Mouse (Mus musculus) gastrocnemius, adult 2 months (tissue): ENCODE data around the gene Dnmt3c. TPM values are rescaled to one million over a fixed set of nuclear protein-coding genes. Genes with fewer than 3 reads are reported as not detected.
"Not testable (repeated sequence)": the region's sequence is repeated elsewhere in the genome, so short reads cannot be mapped to it uniquely, and the experiment has no call there.

ENCODE experiments used
- DNase-seq: peaks from one replicate; pipeline ENCODE4 v3.0.0; 2022
- H3K27ac ChIP-seq: fragments of 200-600 bp; 2 replicates; pipeline ENCODE4 v1.8.1; 2022; ENCODE audit warnings: mild to moderate bottlenecking
- H3K4me3 ChIP-seq: fragments of 200-600 bp; 2 replicates; pipeline ENCODE4 v1.8.1; 2022; ENCODE audit warnings: mild to moderate bottlenecking, moderate library complexity
- CTCF ChIP-seq: fragments of 200-600 bp; IDR thresholded peaks from 2 replicates; pipeline ENCODE4 v1.8.1; 2022; ENCODE audit warnings: antibody characterized with exemption, mild to moderate bottlenecking, moderate library complexity
- intact Hi-C: fragments of 180-260 bp; cut with DNase I; formaldehyde crosslinking; loops from one replicate; pipeline ENCODE4 v1.15.1; 2025
- long read RNA-seq, 2 experiments: library from polyadenylated mRNA; stranded (forward); transcript quantifications; one replicate each; pipeline ENCODE4 v2.0.0; 2021
- total RNA-seq, 2 experiments: library from RNA; stranded (reverse); gene quantifications; 2 replicates each; pipeline ENCODE4 v1.2.3; 2021

Dnmt3c gene
- total RNA-seq = not detected
- long read RNA-seq, experiment 1 = 0 reads
- long read RNA-seq, experiment 2 = 0 reads

DNA sequence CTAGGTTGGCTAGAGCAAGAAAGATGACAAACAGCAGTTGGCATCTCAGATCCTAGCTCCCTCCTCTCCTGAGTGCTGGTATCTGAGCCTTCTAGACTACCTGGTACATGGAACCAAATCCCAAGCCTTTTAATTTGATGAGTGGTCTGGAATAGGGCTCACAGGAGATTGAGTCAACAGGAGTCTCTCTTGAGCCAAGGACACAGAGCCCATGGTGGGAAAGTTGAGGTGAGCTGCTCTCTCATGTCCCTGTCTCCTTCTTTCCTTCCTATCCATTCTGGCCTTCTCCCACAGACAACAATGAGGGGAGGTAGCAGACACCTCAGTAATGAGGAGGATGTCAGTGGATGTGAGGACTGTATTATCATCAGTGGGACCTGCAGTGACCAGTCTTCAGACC lies at the start of gene Dnmt3c:
Dnmt3c (plus strand) TSS at position 301 of the 400 bp plus-strand sequence.
- H3K4me3 ChIP-seq = no peak within 1 kb of the TSS
- intact Hi-C loops = no loop called here
- H3K27ac ChIP-seq = no peak within 1 kb of the TSS
- DNase-seq = no peak
- no peak for TF ChIP-seq CTCF

DNA sequence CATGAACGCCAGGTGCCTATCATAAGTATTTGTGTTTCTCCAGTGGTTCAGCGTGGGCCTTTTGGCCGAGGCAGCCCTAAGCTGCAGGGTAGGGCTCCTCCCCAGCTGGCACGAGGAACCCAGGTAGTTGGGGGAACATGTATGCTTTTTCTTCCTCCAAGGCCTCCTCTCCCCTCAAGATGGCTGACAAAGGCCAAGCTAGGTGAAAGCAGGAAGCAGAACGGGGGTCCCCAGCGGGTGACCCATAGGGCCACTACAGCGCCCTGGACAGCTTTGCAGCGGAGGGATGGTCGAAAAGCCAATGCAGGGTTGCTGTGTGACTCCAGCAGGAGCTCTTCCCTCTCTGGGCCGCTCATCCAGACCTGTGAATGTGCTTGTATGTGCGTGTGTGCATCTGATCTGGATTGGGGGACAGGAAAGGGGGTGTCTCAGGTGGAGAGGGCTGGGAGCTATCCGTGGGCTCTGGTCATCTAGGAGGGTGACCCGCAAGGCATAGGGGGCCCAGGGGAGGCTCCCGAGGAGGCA lies 47.6 kb upstream of the Dnmt3c start:
- intact Hi-C loops = loop anchor here (2.0 kb wide), 1 partner anchor 16 kb away; the partner anchor contains the start of gene Commd7
- H3K27ac ChIP-seq = peak overlapping the region; percentile 78
- peak overlapping the region; percentile 96 for H3K4me3 ChIP-seq
- TF ChIP-seq CTCF = no peak
- DNase-seq = no peak

DNA sequence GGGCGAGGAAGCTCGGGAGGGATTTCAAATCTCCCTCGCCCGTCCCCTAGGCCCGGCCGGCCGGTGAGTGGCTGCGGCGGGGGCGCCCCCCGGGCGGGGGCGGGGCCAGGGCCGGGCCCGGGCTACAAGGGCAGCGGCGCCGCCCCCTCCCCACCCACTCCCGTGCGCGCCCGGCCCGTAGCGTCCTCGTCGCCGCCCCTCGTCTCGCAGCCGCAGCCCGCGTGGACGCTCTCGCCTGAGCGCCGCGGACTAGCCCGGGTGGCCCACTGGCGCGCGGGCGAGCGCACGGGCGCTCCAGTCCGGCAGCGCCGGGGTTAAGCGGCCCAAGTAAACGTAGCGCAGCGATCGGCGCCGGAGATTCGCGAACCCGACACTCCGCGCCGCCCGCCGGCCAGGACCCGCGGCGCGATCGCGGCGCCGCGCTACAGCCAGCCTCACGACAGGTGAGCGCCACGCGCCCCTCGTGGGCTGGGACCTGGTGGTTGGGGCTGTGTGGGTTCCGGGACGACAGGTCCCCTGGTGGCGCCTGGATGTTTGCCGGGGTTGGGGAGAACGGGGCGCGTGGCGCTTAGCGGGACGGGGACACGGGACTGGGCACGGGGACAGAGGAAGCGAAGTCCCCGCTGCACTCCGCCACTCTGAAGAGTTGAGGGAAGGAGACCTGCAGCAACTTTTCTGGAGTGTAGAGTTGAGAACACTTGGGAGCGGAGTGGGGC lies 47.0 kb upstream of the Dnmt3c start, which contains the start of gene Dnmt3b:
Dnmt3b (plus strand) TSS at position 153 of the 716 bp plus-strand sequence.
- peak within 1 kb of the TSS; percentile 78 for H3K27ac ChIP-seq
- peak within 1 kb of the TSS; percentile 96 for H3K4me3 ChIP-seq
- intact Hi-C loops = loop anchor here (2.0 kb wide), 1 partner anchor 17 kb away; the partner anchor contains the start of gene Commd7
- peak; percentile 11; the same call in 1 of the 2 replicates for TF ChIP-seq CTCF
- DNase-seq = peak; percentile 75

DNA sequence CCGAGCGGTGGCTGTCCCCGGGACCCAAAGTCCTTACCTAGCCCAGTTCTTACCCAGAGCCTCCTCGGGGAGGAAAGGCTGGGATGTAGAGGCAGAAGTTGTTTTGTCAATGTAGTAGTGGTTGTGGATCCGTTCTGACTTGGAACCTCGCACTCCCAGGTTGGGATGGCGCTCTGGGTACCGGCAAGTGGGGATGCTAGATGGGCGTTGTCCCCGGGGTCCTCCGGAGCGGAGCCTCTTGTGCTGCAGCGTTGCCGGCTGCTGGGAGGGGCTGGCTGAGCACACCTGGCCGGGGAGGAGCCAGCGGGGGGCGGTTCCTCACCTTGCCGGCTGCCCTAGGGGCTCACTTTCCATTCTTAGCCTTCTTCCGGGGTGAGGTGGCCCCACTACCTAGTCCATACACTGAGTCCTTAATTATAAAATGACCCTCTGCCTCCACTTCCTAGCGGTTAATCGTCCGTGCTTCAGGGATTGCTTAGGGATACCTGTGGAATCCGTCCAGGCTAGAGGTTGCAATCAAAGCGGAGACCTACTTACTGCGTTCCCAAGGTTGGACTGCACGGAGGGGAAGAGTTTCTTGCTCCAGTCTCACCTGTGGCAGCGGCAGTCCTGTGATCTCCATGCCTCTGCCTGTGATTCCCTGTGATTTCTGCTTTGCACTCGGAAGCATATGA lies 46.3 kb upstream of the Dnmt3c start:
- no peak for TF ChIP-seq CTCF
- Histone ChIP-seq H3K4me3 (peak overlapping the region; percentile 96), H3K27ac (peak overlapping the region; percentile 78)
- no peak for DNase-seq
- intact Hi-C loops = no loop called here

DNA sequence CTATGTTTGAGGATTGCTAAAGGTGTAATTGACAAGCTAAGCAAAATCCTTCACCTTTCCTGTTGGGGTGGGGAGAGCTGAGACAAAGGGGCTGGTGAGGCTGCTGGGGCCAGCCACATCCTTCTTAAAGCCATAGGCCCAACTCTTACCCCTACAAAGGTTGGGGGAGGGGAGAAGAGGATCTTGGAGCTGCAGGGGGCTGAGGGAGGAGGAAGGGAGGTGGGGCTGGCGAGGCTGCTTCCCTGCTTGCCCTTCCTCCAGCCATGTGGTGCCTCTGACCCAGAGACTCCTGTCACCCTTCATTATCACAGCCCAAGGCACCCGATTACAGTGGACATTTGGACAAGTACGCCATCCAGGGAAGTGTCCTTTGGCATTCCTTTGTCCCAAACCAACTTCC lies 44.8 kb upstream of the Dnmt3c start:
- Histone ChIP-seq H3K4me3 (no peak overlapping the region), H3K27ac (no peak overlapping the region)
- DNase-seq = no peak
- no peak for TF ChIP-seq CTCF
- intact Hi-C loops = no loop called here

DNA sequence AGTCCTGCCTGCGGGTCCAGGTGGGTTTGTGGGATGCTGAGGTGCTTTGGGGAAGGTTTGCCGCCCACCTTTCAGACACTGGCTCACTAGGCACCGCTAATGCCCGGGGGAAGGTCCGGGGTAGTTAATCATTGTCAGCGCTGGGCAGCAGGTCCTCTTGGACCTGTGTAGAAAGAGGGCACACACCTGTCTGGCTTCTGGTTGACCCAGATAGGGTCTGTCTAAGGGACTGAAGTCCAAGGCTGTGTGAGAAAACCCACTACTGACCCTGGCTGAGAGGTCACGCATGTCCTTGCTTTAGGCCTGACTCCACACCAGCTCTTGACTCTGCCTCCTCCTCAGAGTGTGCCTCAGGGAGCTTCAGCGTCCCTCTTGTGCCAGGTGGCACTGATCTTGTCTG lies 38.8 kb upstream of the Dnmt3c start:
- intact Hi-C loops, H3K4me3 ChIP-seq, H3K27ac ChIP-seq, DNase-seq: not testable (repeated sequence)

DNA sequence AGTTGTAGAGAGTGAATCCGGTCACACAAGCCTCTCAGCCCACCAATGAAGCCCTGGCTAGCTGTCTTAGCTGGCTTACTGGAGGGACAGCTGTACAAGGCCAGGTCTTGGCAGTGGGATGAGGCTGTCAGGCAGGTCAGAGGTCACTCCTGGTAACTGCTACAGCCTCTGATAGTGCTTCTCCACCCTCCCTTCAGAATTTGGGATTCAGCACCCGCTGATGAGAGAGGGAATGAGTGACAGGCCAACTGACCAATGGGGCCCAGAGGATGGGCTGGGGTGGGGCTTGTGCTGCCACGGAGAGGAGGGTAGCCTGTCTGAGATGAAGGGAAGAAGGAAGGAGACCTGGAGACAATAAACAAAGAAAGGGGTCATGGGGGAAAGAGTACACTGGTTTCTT lies 35.8 kb upstream of the Dnmt3c start:
- H3K4me3 ChIP-seq = no peak overlapping the region
- intact Hi-C loops = no loop called here
- no peak for TF ChIP-seq CTCF
- DNase-seq = no peak
- H3K27ac ChIP-seq = no peak overlapping the region

DNA sequence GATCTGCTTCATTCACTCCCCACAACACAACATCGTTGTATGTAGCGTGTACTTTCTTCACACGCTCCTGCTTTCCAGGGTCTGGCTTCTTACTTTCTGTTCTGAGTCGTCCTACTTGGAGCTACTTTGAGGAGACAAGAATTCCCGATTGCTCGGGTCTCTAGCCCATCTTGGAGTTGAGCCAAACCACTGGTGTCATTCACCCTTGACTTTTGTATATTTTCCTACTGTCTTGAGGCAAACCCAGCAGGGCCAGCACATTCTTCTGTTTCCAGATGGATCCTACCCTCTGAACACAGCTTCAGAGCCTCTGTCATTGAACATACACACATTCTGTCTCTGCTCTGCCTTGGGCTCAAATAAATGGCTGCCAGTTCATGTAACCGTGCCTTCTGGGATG lies 31.1 kb upstream of the Dnmt3c start:
- intact Hi-C loops = no loop called here
- H3K4me3 ChIP-seq = no peak overlapping the region
- no peak overlapping the region for H3K27ac ChIP-seq
- no peak for DNase-seq
- TF ChIP-seq CTCF = no peak

DNA sequence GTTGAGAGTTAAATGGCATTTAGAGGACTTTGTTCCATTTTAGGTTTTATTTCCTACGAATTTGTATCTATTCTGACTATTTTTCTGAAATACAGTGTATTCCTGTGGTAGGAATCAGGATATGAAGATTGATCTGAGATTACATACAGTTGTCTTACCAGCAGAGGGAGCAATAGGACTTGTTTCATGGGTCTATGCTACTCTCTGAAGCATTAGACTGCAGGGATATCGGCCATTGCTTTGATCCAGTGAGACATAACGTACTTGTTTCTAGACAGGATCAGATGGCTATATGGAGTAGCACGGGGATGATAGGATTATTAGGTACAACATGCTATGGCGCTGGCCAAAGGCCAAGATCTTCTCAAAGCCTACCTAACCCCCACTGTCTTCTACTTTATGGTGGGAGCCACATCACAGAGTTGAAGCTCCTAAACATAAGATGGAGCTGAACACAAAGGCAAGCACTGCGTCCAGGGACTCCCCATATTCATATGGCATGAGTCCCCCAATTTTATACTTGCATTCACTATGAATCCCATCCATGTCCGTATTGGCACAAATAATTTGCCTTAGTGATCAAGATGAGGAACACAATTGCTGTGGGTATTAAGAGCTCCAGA lies 27.6 kb upstream of the Dnmt3c start:
- no peak overlapping the region for H3K4me3 ChIP-seq
- intact Hi-C loops = loop anchor here (2.0 kb wide), 2 partner anchors 182 to 262 kb away; no protein-coding TSS in a partner anchor
- no peak for DNase-seq

DNA sequence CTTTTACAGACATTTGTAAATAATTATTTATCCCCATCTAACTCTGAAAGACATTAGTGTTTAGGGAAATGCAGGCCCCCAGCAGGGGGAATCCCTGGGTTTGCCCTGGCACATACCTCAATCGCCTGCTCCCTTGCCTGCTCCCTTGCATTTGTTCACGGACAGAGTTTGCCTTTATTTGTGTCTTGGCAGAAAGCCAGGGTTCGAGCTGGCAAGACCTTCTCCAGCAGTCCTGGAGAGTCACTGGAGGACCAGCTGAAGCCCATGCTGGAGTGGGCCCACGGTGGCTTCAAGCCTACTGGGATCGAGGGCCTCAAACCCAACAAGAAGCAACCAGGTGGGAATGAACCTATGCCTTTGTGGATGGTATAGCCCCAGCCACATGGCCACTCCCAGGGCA lies 26.3 kb upstream of the Dnmt3c start:
- TF ChIP-seq CTCF = no peak
- DNase-seq = no peak
- Histone ChIP-seq H3K27ac (no peak overlapping the region), H3K4me3 (no peak overlapping the region)
- intact Hi-C loops = no loop called here

More for the DNA sequence above, 27.6 kb upstream of the Dnmt3c start:
- TF ChIP-seq CTCF = peak; percentile 79
- H3K27ac ChIP-seq = no peak overlapping the region

DNA sequence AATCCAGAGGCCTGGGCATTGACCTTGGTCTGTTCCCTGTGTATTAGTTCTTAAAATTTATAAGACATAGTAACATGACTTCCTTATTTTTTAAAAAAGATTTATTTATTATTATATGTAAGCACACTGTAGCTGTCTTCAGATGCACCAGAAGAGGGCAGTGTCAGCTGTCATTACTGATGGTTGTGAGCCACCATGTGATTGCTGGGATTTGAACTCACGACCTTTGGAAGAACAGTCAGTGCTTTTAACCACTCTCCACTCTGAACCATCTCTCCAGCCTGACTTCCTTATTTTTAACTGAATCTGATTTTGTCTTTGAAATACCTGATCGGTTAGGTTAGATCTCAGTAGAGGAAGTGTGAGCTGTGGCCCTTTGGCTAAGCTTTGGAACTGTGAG lies 23.8 kb upstream of the Dnmt3c start:
- intact Hi-C loops = no loop called here
- no peak overlapping the region for H3K4me3 ChIP-seq
- DNase-seq = no peak
- no peak; the same call in 1 of the 2 replicates for TF ChIP-seq CTCF
- H3K27ac ChIP-seq = no peak overlapping the region

DNA sequence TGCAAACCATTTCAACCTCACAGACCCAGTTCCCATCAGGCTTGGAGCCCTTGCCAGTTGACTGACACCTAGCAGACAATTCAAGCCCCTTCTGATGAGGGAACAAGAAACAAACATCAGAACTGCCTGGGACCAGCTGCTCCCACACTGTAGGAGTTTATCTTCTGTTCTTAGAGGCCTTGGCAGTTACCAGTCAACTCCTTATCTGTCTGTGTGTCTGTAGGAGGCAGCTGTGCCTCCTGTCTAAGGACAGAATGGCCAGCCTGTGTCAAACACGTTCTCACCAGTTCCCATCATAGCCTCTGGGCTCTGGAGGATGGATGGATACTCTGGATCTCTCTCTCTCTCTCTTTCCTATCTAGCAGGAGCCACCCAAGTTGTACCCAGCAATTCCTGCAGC lies 21.1 kb upstream of the Dnmt3c start:
- intact Hi-C loops, H3K4me3 ChIP-seq, DNase-seq, H3K27ac ChIP-seq: not testable (repeated sequence)

DNA sequence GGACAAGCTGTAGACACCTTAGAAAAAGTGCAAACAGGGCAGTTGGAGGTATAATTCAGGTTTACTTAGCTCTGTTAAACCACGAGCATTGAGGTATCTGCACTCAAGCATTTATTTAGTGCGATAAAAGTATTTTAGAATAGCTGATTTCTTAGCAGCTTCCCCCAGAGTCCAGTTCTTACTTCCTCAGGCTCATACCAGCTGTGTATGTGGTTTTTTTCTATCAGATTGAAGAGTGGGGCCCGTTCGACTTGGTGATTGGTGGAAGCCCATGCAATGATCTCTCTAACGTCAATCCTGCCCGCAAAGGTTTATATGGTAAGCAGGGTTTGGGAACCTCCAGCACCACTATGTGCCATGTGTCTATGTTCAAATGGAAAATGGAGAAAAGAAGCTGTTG lies 19.5 kb upstream of the Dnmt3c start:
- DNase-seq = no peak
- H3K27ac ChIP-seq = no peak overlapping the region
- TF ChIP-seq CTCF = no peak
- intact Hi-C loops = no loop called here
- H3K4me3 ChIP-seq = no peak overlapping the region
